Mouse (Mus musculus) kidney, postnatal 0 days (tissue): ENCODE results near the gene Sytl1. TPM values are rescaled to one million over a fixed set of nuclear protein-coding genes. Genes with fewer than 3 reads are reported as not detected.
A peak's percentile ranks its signal among the peaks of the same experiment; 100 is the strongest.

Source experiments
- ATAC-seq: fragments of 200-750 bp; cut with Nextera tagmentation; replicated peaks from 2 replicates; pipeline ENCODE4 v1.8.0; 2017; ENCODE audit warnings: low read depth, moderate number of reproducible peaks, moderate TSS enrichment, moderate library complexity; ENCODE audit not compliant: low FRiP score
- DNase-seq: peaks from one replicate; pipeline ENCODE4 v3.0.0-alpha.2; 2016; ENCODE audit warnings: low spot score
- H3K27ac ChIP-seq: fragments of 300-500 bp; sonication (generic); 2 replicates; pipeline ENCODE4 v1.5.1; 2014; ENCODE audit warnings: mild to moderate bottlenecking
- H3K27me3 ChIP-seq: fragments of 300-500 bp; sonication (generic); 2 replicates; pipeline ENCODE4 v1.6.1; 2014; ENCODE audit warnings: low read length, mixed read lengths; ENCODE audit not compliant: insufficient read depth
- H3K36me3 ChIP-seq: fragments of 300-500 bp; sonication (generic); 2 replicates; pipeline ENCODE4 v1.6.1; 2014; ENCODE audit warnings: low read length, mixed read lengths; ENCODE audit not compliant: insufficient read depth
- H3K4me1 ChIP-seq: fragments of 300-500 bp; sonication (generic); replicated peaks from 2 replicates; pipeline ENCODE4 v1.6.1; 2014; ENCODE audit warnings: antibody characterized with exemption, low read length, mixed read lengths; ENCODE audit not compliant: insufficient read depth
- H3K4me2 ChIP-seq: fragments of 300-500 bp; sonication (generic); 2 replicates; pipeline ENCODE4 v1.6.1; 2014; ENCODE audit warnings: mild to moderate bottlenecking, low read length, moderate library complexity, mixed read lengths
- H3K4me3 ChIP-seq: fragments of 300-500 bp; sonication (generic); replicated peaks from 2 replicates; pipeline ENCODE4 v1.5.1; 2014; ENCODE audit warnings: low read depth, low read length
- H3K9ac ChIP-seq: fragments of 300-500 bp; sonication (generic); 2 replicates; pipeline ENCODE4 v1.6.1; 2014; ENCODE audit warnings: low read depth, low read length
- H3K9me3 ChIP-seq: fragments of 300-500 bp; sonication (generic); replicated peaks from 2 replicates; pipeline ENCODE4 v1.6.1; 2016; ENCODE audit warnings: low read length, inconsistent platforms, mixed read lengths
- CTCF ChIP-seq: IDR thresholded peaks from 2 replicates; pipeline ENCODE4 v1.5.1; 2016; ENCODE audit warnings: antibody characterized with exemption, low read depth, mild to moderate bottlenecking, moderate library complexity
- WGBS: fragments of 180-500 bp; shearing (Covaris S2); extraction: QIAGEN DNeasy Blood & Tissue Kit; methylation state at CpG from one replicate; pipeline ENCODE4 v1.1.7; 2014; 5-methylcytosine and 5-hydroxymethylcytosine counted together
- polyA plus RNA-seq: library from polyadenylated mRNA; unstranded; fragments of >200 nt; fragmentation: Nextera tagmentation; extraction: Ambion mirVana; gene quantifications from 2 replicates; pipeline ENCODE4 v1.2.1, GENCODE M21; 2015

Gene Sytl1
- polyA plus RNA-seq, 1 experiment from 2014 or later, result 2.8 TPM

- 38% methylated on average over 8 of the region's 8 CpGs for WGBS
- no peak overlapping the region for H3K4me3 ChIP-seq
- no peak for DNase-seq
- peaks cover 4% of the 10 kb centered on the region; the same call in 1 of the 2 replicates for H3K4me1 ChIP-seq
- TF ChIP-seq CTCF, result no peak
- H3K9me3 ChIP-seq, result no peaks in the 10 kb centered on the region
- H3K27me3 ChIP-seq, result no peaks in the 10 kb centered on the region
- no peak overlapping the region for H3K4me2 ChIP-seq
- H3K9ac ChIP-seq, result no peak overlapping the region
- no peak overlapping the region for H3K27ac ChIP-seq
- peak; percentile 60 for ATAC-seq
- H3K36me3 ChIP-seq, result no peaks in the 10 kb centered on the region
These were observed 35.3 kb downstream of the Sytl1 start for GRCm38 (mm10) chr4:133227636-133228035.

GRCm38 (mm10) chr4:133226073-133226472 is 36.8 kb downstream of the Sytl1 start:
- WGBS, result 59% methylated on average over 10 of the region's 10 CpGs
- no peak for ATAC-seq
- no peak overlapping the region for H3K4me2 ChIP-seq
- no peak overlapping the region for H3K27ac ChIP-seq
- no peak overlapping the region for H3K4me3 ChIP-seq
- no peak for DNase-seq
- H3K4me1 ChIP-seq, result peaks cover 5% of the 10 kb centered on the region; the same call in 1 of the 2 replicates
- no peaks in the 10 kb centered on the region for H3K36me3 ChIP-seq
- H3K27me3 ChIP-seq, result no peaks in the 10 kb centered on the region
- no peak for TF ChIP-seq CTCF
- no peaks in the 10 kb centered on the region for H3K9me3 ChIP-seq
- H3K9ac ChIP-seq, result no peak overlapping the region

- no peak for TF ChIP-seq CTCF
- no peak overlapping the region for H3K27ac ChIP-seq
These were observed 39.0 kb downstream of the Sytl1 start for GRCm38 (mm10) chr4:133223875-133224274.

GRCm38 (mm10) chr4:133221701-133222100 is 41.2 kb downstream of the Sytl1 start:
- Histone ChIP-seq H3K4me2 (no peak overlapping the region), H3K4me1 (peaks cover 5% of the 10 kb centered on the region; the same call in 1 of the 2 replicates), H3K9ac (no peak overlapping the region), H3K36me3 (no peaks in the 10 kb centered on the region), H3K27ac (no peak overlapping the region), H3K27me3 (no peaks in the 10 kb centered on the region), H3K9me3 (no peaks in the 10 kb centered on the region), H3K4me3 (no peak overlapping the region)
- no peak for TF ChIP-seq CTCF
- no peak for DNase-seq
- 82% methylated on average over 8 of the region's 8 CpGs for WGBS
- no peak for ATAC-seq

More at GRCm38 (mm10) chr4:133223875-133224274, 39.0 kb downstream of the Sytl1 start:
- H3K9me3 ChIP-seq, result no peaks in the 10 kb centered on the region
- ATAC-seq (no peak), DNase-seq (no peak)
- no peak overlapping the region for H3K9ac ChIP-seq
- 69% methylated on average over 5 of the region's 5 CpGs for WGBS
- no peaks in the 10 kb centered on the region for H3K36me3 ChIP-seq
- H3K4me3 ChIP-seq, result no peak overlapping the region
- H3K4me1 ChIP-seq, result peaks cover 5% of the 10 kb centered on the region; the same call in 1 of the 2 replicates
- no peak overlapping the region for H3K4me2 ChIP-seq
- H3K27me3 ChIP-seq, result no peaks in the 10 kb centered on the region

GRCm38 (mm10) chr4:133220656-133221055 is 42.3 kb downstream of the Sytl1 start:
- peak overlapping the region; percentile 27; the same call in 1 of the 2 replicates for H3K27ac ChIP-seq
- peak overlapping the region; percentile 30 for H3K4me3 ChIP-seq
- no peaks in the 10 kb centered on the region for H3K9me3 ChIP-seq
- H3K4me2 ChIP-seq, result peak overlapping the region; percentile 58
- 3% methylated on average over 25 of the region's 25 CpGs for WGBS
- TF ChIP-seq CTCF, result no peak
- ATAC-seq, result peak; percentile 62; the same call in 1 of the 2 replicates
- no peaks in the 10 kb centered on the region for H3K27me3 ChIP-seq
- no peak for DNase-seq
- peak overlapping the region; percentile 53 for H3K9ac ChIP-seq
- no peaks in the 10 kb centered on the region for H3K36me3 ChIP-seq
- H3K4me1 ChIP-seq, result peaks cover 5% of the 10 kb centered on the region; the same call in 1 of the 2 replicates

- WGBS, result 88% methylated on average over 3 of the region's 3 CpGs
These were observed 44.2 kb downstream of the Sytl1 start for GRCm38 (mm10) chr4:133218745-133219144.

DNA sequence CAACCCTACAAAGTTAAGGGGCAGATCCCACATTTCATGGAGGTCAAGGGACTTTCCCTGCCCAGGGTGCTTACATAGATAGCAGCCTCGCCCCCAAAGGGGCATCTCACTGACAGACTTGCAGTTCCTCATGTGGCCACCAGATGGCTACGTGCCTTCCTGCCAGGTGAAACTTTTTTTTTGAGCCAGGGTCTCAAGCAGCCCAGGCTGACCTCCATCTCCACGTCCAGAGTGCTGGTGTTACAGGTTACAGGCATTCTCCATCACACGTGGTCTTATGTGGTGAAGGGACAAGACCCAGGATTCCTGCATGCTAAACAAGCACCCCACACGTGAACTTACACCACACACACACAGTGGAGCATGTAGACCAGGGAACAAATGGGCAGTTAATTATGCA is 45.3 kb downstream of the Sytl1 start:
- Histone ChIP-seq H3K4me2 (no peak overlapping the region), H3K36me3 (no peaks in the 10 kb centered on the region), H3K27ac (no peak overlapping the region), H3K9me3 (no peaks in the 10 kb centered on the region), H3K27me3 (no peaks in the 10 kb centered on the region), H3K4me1 (peaks cover 4% of the 10 kb centered on the region), H3K4me3 (no peak overlapping the region), H3K9ac (no peak overlapping the region)
- DNase-seq (peak; percentile 78), ATAC-seq (no peak)
- TF ChIP-seq CTCF, result peak; percentile 87
- 2% methylated on average over 5 of the region's 5 CpGs for WGBS

More at GRCm38 (mm10) chr4:133218745-133219144, 44.2 kb downstream of the Sytl1 start:
- no peaks in the 10 kb centered on the region for H3K27me3 ChIP-seq
- peaks cover 5% of the 10 kb centered on the region; the same call in 1 of the 2 replicates for H3K4me1 ChIP-seq
- H3K4me2 ChIP-seq, result no peak overlapping the region
- H3K9ac ChIP-seq, result no peak overlapping the region
- no peaks in the 10 kb centered on the region for H3K36me3 ChIP-seq
- DNase-seq (no peak), ATAC-seq (no peak)
- no peaks in the 10 kb centered on the region for H3K9me3 ChIP-seq
- H3K27ac ChIP-seq, result no peak overlapping the region
- no peak overlapping the region for H3K4me3 ChIP-seq
- TF ChIP-seq CTCF, result no peak
